Mouse (Mus musculus): ENCODE results near the gene Nap1l3.

The Nap1l3 gene

DNA sequence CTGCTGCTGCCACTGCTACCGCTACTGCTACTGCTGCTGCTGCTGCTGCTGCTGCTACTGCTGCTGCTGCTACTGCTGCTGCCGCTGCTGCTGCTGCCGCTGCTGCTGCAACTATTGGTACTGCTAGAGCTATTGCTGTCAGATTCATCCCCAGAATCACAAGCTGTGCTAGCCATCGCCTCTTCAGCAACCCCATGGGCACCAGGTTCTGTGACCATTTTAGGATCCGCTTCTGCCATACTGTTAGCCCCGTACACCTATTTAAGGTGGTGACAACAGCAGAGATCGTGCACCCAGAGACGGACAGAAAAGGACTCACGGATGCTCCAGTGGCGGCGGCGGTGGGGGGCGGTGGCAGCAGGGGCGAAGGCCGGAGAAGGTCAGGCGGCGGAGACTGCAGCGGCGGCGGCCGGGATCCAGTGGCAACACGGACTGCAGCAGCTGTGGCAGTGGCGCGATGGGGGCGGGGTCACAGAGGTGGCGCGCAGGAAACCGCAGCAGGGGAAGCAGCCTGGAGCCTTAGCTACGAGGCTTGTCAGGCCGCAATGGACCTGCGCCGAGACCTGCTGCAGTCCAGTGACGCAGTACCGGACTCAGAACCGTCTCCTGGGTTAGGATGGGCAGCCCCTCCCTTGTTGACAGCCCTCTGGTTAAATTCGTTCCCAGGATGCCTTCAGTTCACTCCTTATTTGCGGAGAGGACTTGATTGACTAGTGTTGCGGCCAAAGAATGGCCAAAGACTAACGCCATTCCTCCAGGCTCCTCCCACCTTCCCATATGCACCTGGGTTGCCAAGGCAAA is at the start of gene Nap1l3:
Nap1l3 (minus strand) TSS at position 621 of the 801 bp plus-strand sequence.
- DNase-seq (ENCODE audit: low spot score in 2 of 2) = peak; percentile 73 to 78

DNA sequence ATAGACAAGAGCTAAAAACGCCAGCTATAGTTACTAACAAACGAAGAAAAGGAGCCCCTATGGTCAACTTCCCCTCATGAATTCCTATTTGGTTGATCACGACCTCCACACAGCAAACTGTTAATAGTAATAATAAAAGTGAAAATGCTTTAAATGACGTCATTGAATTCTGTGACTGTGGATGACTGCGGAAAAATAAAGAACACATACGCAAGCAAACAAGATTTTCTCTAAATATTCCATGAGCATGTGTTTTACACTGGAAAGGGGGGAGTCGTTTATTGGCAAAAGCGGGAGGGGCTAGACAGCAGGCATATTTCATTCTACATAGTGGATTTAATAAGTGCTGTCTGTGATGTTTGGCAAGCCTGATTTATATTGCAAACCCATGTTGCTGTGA is 451 bp upstream of the Nap1l3 start:
- DNase-seq (ENCODE audit: low spot score in 2 of 2) = peak; percentile 2 to 3

All from right cerebral cortex, adult 2 months (tissue).